Mouse (Mus musculus) hindbrain, postnatal 0 days (tissue): ENCODE results near the gene Rcsd1. TPM values are rescaled to one million over a fixed set of nuclear protein-coding genes. Genes with fewer than 3 reads are reported as not detected.

ENCODE experiments used
- ATAC-seq: fragments of 200-750 bp; cut with Nextera tagmentation; 2 replicates; pipeline ENCODE4 v1.8.0; 2017; ENCODE audit warnings: mild to moderate bottlenecking, moderate TSS enrichment, moderate library complexity
- DNase-seq: peaks from one replicate; pipeline ENCODE4 v3.0.0-alpha.2; 2015; ENCODE audit warnings: low spot score
- H3K27ac ChIP-seq: fragments of 300-500 bp; sonication (generic); 2 replicates; pipeline ENCODE4 v1.5.1; 2014; ENCODE audit warnings: mild to moderate bottlenecking
- H3K27me3 ChIP-seq: fragments of 300-500 bp; sonication (generic); 2 replicates; pipeline ENCODE4 v1.6.1; 2014; ENCODE audit warnings: low read length, mixed read lengths; ENCODE audit not compliant: insufficient read depth
- H3K36me3 ChIP-seq: fragments of 300-500 bp; sonication (generic); 2 replicates; pipeline ENCODE4 v1.6.1; 2014; ENCODE audit warnings: low read length, mixed read lengths; ENCODE audit not compliant: insufficient read depth
- H3K4me1 ChIP-seq: fragments of 300-500 bp; sonication (generic); 2 replicates; pipeline ENCODE4 v1.6.1; 2014; ENCODE audit warnings: antibody characterized with exemption, low read length, mixed read lengths; ENCODE audit not compliant: insufficient read depth
- H3K4me2 ChIP-seq: fragments of 300-500 bp; sonication (generic); 2 replicates; pipeline ENCODE4 v1.6.1; 2014; ENCODE audit warnings: low read depth, mild to moderate bottlenecking, low read length, moderate library complexity, mixed read lengths
- H3K4me3 ChIP-seq: fragments of 300-500 bp; sonication (generic); 2 replicates; pipeline ENCODE4 v1.5.1; 2014; ENCODE audit warnings: low read length
- H3K9ac ChIP-seq: fragments of 300-500 bp; sonication (generic); replicated peaks from 2 replicates; pipeline ENCODE4 v1.6.1; 2014; ENCODE audit warnings: mild to moderate bottlenecking, low read length, moderate library complexity, mixed read lengths
- H3K9me3 ChIP-seq: fragments of 300-500 bp; sonication (generic); 2 replicates; pipeline ENCODE4 v1.6.1; 2016; ENCODE audit warnings: low read length, mixed read lengths
- CTCF ChIP-seq: IDR thresholded peaks from 2 replicates; pipeline ENCODE4 v1.5.1; 2016; ENCODE audit warnings: antibody characterized with exemption, control low read depth, low read depth
- WGBS: fragments of 180-500 bp; shearing (Covaris S2); extraction: QIAGEN DNeasy Blood & Tissue Kit; methylation state at CpG from one replicate; pipeline ENCODE4 v1.1.7; 2014; 5-methylcytosine and 5-hydroxymethylcytosine counted together
- polyA plus RNA-seq: library from polyadenylated mRNA; unstranded; fragments of >200 nt; fragmentation: Nextera tagmentation; extraction: Ambion mirVana; gene quantifications from 2 replicates; pipeline ENCODE4 v1.2.1, GENCODE M21; 2015
- total RNA-seq: library from RNA; depleted of rRNA; stranded (reverse); fragments of >200 nt; gene quantifications from 2 replicates; pipeline ENCODE4 v1.2.3, GENCODE M21; 2014

Gene Rcsd1
- total and polyA plus RNA-seq, 2 experiments from 2014 or later, result 6.0 to 9.2 TPM

GRCm38 (mm10) chr1:165642780-165643311 lies 66.7 kb downstream of the Rcsd1 start:
- H3K4me1 ChIP-seq, result no peaks in the 10 kb centered on the region
- peak overlapping the region; percentile 68 for H3K4me3 ChIP-seq
- DNase-seq (peak; percentile 83), ATAC-seq (peak; percentile 81)
- H3K27me3 ChIP-seq, result no peaks in the 10 kb centered on the region
- peak overlapping the region; percentile 78 for H3K9ac ChIP-seq
- H3K4me2 ChIP-seq, result peak overlapping the region; percentile 63
- no peak for TF ChIP-seq CTCF
- WGBS, result 0% methylated on average over 16 of the region's 16 CpGs
- no peaks in the 10 kb centered on the region for H3K9me3 ChIP-seq
- no peaks in the 10 kb centered on the region for H3K36me3 ChIP-seq
- H3K27ac ChIP-seq, result peak overlapping the region; percentile 98

- TF ChIP-seq CTCF, result no peak
- DNase-seq, result peak; percentile 90
- Histone ChIP-seq H3K27ac (peak overlapping the region; percentile 98), H3K9ac (peak overlapping the region; percentile 78), H3K4me2 (peak overlapping the region; percentile 63), H3K27me3 (no peaks in the 10 kb centered on the region), H3K4me1 (no peaks in the 10 kb centered on the region), H3K36me3 (no peaks in the 10 kb centered on the region), H3K9me3 (no peaks in the 10 kb centered on the region), H3K4me3 (peak overlapping the region; percentile 68)
- peak; percentile 87 for ATAC-seq
- WGBS, result under 1% methylated on average over 75 of the region's 75 CpGs
These were observed 67.5 kb downstream of the Rcsd1 start for GRCm38 (mm10) chr1:165641786-165642771.

- peak overlapping the region; percentile 68 for H3K4me3 ChIP-seq
- peak; percentile 76 for TF ChIP-seq CTCF
- H3K27me3 ChIP-seq, result no peaks in the 10 kb centered on the region
- H3K4me1 ChIP-seq, result no peaks in the 10 kb centered on the region
- DNase-seq (peak; percentile 86), ATAC-seq (peak; percentile 72)
- H3K27ac ChIP-seq, result peak overlapping the region; percentile 98; the same call in 1 of the 2 replicates
- peak overlapping the region; percentile 63 for H3K4me2 ChIP-seq
- H3K36me3 ChIP-seq, result no peaks in the 10 kb centered on the region
- 1% methylated on average over 16 of the region's 16 CpGs for WGBS
- peak overlapping the region; percentile 78 for H3K9ac ChIP-seq
- H3K9me3 ChIP-seq, result no peaks in the 10 kb centered on the region
These were observed 68.2 kb downstream of the Rcsd1 start for GRCm38 (mm10) chr1:165641271-165641771.

GRCm38 (mm10) chr1:165636289-165636688 lies 73.3 kb downstream of the Rcsd1 start:
- H3K4me3 ChIP-seq, result no peak overlapping the region
- TF ChIP-seq CTCF, result no peak
- no peak for ATAC-seq
- no peaks in the 10 kb centered on the region for H3K27me3 ChIP-seq
- no peaks in the 10 kb centered on the region for H3K36me3 ChIP-seq
- H3K9me3 ChIP-seq, result no peaks in the 10 kb centered on the region
- H3K4me2 ChIP-seq, result no peak overlapping the region
- WGBS, result 81% methylated on average over 8 of the region's 8 CpGs
- peaks cover 5% of the 10 kb centered on the region; the same call in 1 of the 2 replicates for H3K4me1 ChIP-seq
- H3K27ac ChIP-seq, result no peak overlapping the region
- no peak for DNase-seq
- no peak overlapping the region for H3K9ac ChIP-seq

GRCm38 (mm10) chr1:165635055-165635897 lies 74.3 kb downstream of the Rcsd1 start:
- no peak for TF ChIP-seq CTCF
- Histone ChIP-seq H3K4me1 (peaks cover 7% of the 10 kb centered on the region; the same call in 1 of the 2 replicates), H3K27me3 (no peaks in the 10 kb centered on the region), H3K27ac (peak overlapping the region; percentile 96; the same call in 1 of the 2 replicates), H3K9me3 (no peaks in the 10 kb centered on the region), H3K4me2 (peak overlapping the region; percentile 79), H3K9ac (peak overlapping the region; percentile 80), H3K4me3 (peak overlapping the region; percentile 90), H3K36me3 (no peaks in the 10 kb centered on the region)
- DNase-seq (no peak), ATAC-seq (no peak)
- 31% methylated on average over 17 of the region's 17 CpGs for WGBS
